Mouse (Mus musculus) myocyte (in vitro differentiated cells): Measurements from ENCODE around the gene Cpsf2.

Experiments
- MAX ChIP-seq: IDR thresholded peaks from one replicate; pipeline ENCODE4 v1.6.1; 2011; ENCODE audit warnings: low read depth, mild to moderate bottlenecking, control low read depth
- MYOD1 ChIP-seq, 3 experiments: IDR thresholded peaks; one replicate each; pipeline ENCODE4 v1.6.1; 2011; ENCODE audit warnings: control low read depth in 2 of 3, low read depth in 2 of 3, mild to moderate bottlenecking in 2 of 3, moderate library complexity in 1 of 3; ENCODE audit not compliant: insufficient read length in 2 of 3, control insufficient read depth in 1 of 3
- POLR2A ChIP-seq: IDR thresholded peaks from one replicate; pipeline ENCODE4 v1.6.1; 2011; ENCODE audit warnings: low read depth, mild to moderate bottlenecking, control low read depth, moderate library complexity; ENCODE audit not compliant: insufficient read length
- POLR2AphosphoS2 ChIP-seq: IDR thresholded peaks from one replicate; pipeline ENCODE4 v1.6.1; 2011; ENCODE audit warnings: low read depth, control low read depth; ENCODE audit not compliant: insufficient read length

DNA sequence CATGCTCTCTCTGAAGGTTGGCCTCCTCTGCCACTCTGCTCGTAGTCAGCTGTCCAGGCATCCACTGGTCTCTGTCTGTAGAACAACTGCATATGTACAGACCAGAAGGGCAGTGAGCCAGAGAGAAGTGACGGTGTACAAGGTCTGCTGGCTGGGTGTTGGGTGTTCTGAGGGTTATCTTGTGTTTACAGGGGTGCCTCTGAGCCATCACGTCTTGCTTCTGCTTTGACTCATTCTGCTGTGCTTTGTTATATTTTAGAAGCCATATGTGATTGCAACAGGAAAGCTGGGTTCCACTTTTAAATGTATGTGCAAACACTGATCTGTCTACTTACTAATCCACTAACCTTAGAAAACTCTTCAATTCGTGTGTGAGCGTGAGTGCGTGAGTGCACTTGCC, 11.9 kb downstream of the Cpsf2 start:
- TF ChIP-seq POLR2A = no peak
- no peak for TF ChIP-seq POLR2AphosphoS2
- TF ChIP-seq MYOD1 (IDR thresholded peaks at IDR 0.05; ENCODE audit: control insufficient read depth in 1 of 3, insufficient read length in 2 of 3, low read depth in 2 of 3) = no peak
- TF ChIP-seq MAX = no peak
